Mouse (Mus musculus): ENCODE results near the gene Pycr2. TPM values are rescaled to one million over a fixed set of nuclear protein-coding genes. Genes with fewer than 3 reads are reported as not detected.
"Not testable (repeated sequence)": the region's sequence is repeated elsewhere in the genome, so short reads cannot be mapped to it uniquely, and the experiment has no call there.

Gene Pycr2
- polyA plus RNA-seq, 1 experiment from 2014 or later = 58.2 TPM

GRCm38 (mm10) chr1:180883731-180884130 lies 20.4 kb upstream of the Pycr2 start:
- Histone ChIP-seq H3K27ac (ENCODE audit: poor library complexity, severe bottlenecking) (no peak overlapping the region), H3K4me2 (no peak overlapping the region)

GRCm38 (mm10) chr1:180884484-180884883 lies 19.6 kb upstream of the Pycr2 start:
- WGBS = 59% methylated on average over 9 of the region's 9 CpGs
- Histone ChIP-seq H3K27me3 (replicated peaks) (peaks cover 12% of the 10 kb centered on the region), H3K27ac (ENCODE audit: poor library complexity, severe bottlenecking) (no peak overlapping the region), H3K4me2 (no peak overlapping the region), H3K36me3 (no peaks in the 10 kb centered on the region), H3K9ac (no peak overlapping the region), H3K9me3 (replicated peaks) (no peaks in the 10 kb centered on the region), H3K4me1 (replicated peaks) (peaks cover 27% of the 10 kb centered on the region), H3K4me3 (no peak overlapping the region)
- no peak for ATAC-seq (ENCODE audit: insufficient number of reproducible peaks, low FRiP score)

More at GRCm38 (mm10) chr1:180883731-180884130, 20.4 kb upstream of the Pycr2 start:
- Histone ChIP-seq H3K4me3 (no peak overlapping the region), H3K27me3 (replicated peaks) (peaks cover 12% of the 10 kb centered on the region), H3K4me1 (replicated peaks) (peaks cover 22% of the 10 kb centered on the region), H3K9ac (no peak overlapping the region), H3K36me3 (no peaks in the 10 kb centered on the region), H3K9me3 (replicated peaks) (no peaks in the 10 kb centered on the region)
- ATAC-seq (ENCODE audit: insufficient number of reproducible peaks, low FRiP score) = no peak
- WGBS = 18% methylated on average over 7 of the region's 7 CpGs

- H3K4me3 ChIP-seq = no peak overlapping the region
- peak overlapping the region; percentile 52 for H3K4me2 ChIP-seq
- H3K36me3 ChIP-seq = no peaks in the 10 kb centered on the region
- WGBS = 9% methylated on average over 13 of the region's 13 CpGs
- 0 out of 2 replicates have a peak overlapping the region, but pooled peaks have one; percentile 11 for H3K9ac ChIP-seq
- ATAC-seq (ENCODE audit: insufficient number of reproducible peaks, low FRiP score) = peak; percentile 60
- no peak overlapping the region for H3K27ac ChIP-seq (ENCODE audit: poor library complexity, severe bottlenecking)
- H3K9me3 ChIP-seq (replicated peaks) = no peaks in the 10 kb centered on the region
- peaks cover 34% of the 10 kb centered on the region for H3K4me1 ChIP-seq (replicated peaks)
- peaks cover 35% of the 10 kb centered on the region for H3K27me3 ChIP-seq (replicated peaks)
Measured at GRCm38 (mm10) chr1:180888556-180889042, 15.5 kb upstream of the Pycr2 start.

GRCm38 (mm10) chr1:180889172-180889571 lies 14.9 kb upstream of the Pycr2 start:
- ATAC-seq (ENCODE audit: insufficient number of reproducible peaks, low FRiP score) = no peak

GRCm38 (mm10) chr1:180889841-180890240 lies 14.3 kb upstream of the Pycr2 start:
- 39% methylated on average over 6 of the region's 6 CpGs for WGBS
- no peak overlapping the region for H3K27ac ChIP-seq (ENCODE audit: poor library complexity, severe bottlenecking)
- H3K36me3 ChIP-seq = no peaks in the 10 kb centered on the region
- no peaks in the 10 kb centered on the region for H3K9me3 ChIP-seq (replicated peaks)
- peaks cover 47% of the 10 kb centered on the region for H3K27me3 ChIP-seq (replicated peaks)
- peaks cover 31% of the 10 kb centered on the region for H3K4me1 ChIP-seq (replicated peaks)
- no peak overlapping the region for H3K4me2 ChIP-seq
- H3K4me3 ChIP-seq = no peak overlapping the region
- no peak overlapping the region for H3K9ac ChIP-seq
- ATAC-seq (ENCODE audit: insufficient number of reproducible peaks, low FRiP score) = no peak

More at GRCm38 (mm10) chr1:180889172-180889571, 14.9 kb upstream of the Pycr2 start:
- Histone ChIP-seq H3K9ac (0 out of 2 replicates have a peak overlapping the region, but pooled peaks have one; percentile 11), H3K27ac (ENCODE audit: poor library complexity, severe bottlenecking) (no peak overlapping the region), H3K9me3 (replicated peaks) (no peaks in the 10 kb centered on the region), H3K36me3 (no peaks in the 10 kb centered on the region), H3K4me2 (peak overlapping the region; percentile 52; the same call in 1 of the 2 replicates), H3K4me3 (no peak overlapping the region), H3K27me3 (replicated peaks) (peaks cover 41% of the 10 kb centered on the region), H3K4me1 (replicated peaks) (peaks cover 30% of the 10 kb centered on the region)
- 38% methylated on average over 7 of the region's 7 CpGs for WGBS

GRCm38 (mm10) chr1:180892808-180893207 lies 11.3 kb upstream of the Pycr2 start, which contains the start of gene Lefty2:
Gene Lefty2 (plus strand): TSS chr1:180893108.
- H3K27ac ChIP-seq (ENCODE audit: poor library complexity, severe bottlenecking) = no peak within 1 kb of the TSS
- no peak within 1 kb of the TSS for H3K4me3 ChIP-seq
- WGBS = 41% methylated on average over 10 of the region's 10 CpGs
- no peak for ATAC-seq (ENCODE audit: insufficient number of reproducible peaks, low FRiP score)
- peaks cover 55% of the 10 kb centered on the region for H3K27me3 ChIP-seq (replicated peaks)
- H3K9me3 ChIP-seq (replicated peaks) = no peaks in the 10 kb centered on the region
- H3K4me2 ChIP-seq = no peak within 1 kb of the TSS
- H3K36me3 ChIP-seq = no peaks in the 10 kb centered on the region
- peaks cover 31% of the 10 kb centered on the region for H3K4me1 ChIP-seq (replicated peaks)
- no peak within 1 kb of the TSS for H3K9ac ChIP-seq

- H3K27ac ChIP-seq (ENCODE audit: poor library complexity, severe bottlenecking); H3K9me3 ChIP-seq (replicated peaks); ATAC-seq (ENCODE audit: insufficient number of reproducible peaks, low FRiP score); H3K36me3 ChIP-seq: not testable (repeated sequence)
- 4% methylated on average over 51 of the region's 51 CpGs for whole genome bisulfite sequencing
- H3K27me3 ChIP-seq (replicated peaks) = peaks cover 55% of the 10 kb centered on the region
- 0 out of 2 replicates have a peak, but pooled peaks cover 18% of the 10 kb centered on the region for H3K4me1 ChIP-seq (replicated peaks)
- H3K9ac ChIP-seq = peak overlapping the region; percentile 40; the same call in 1 of the 2 replicates
- peak overlapping the region; percentile 61 for H3K4me2 ChIP-seq
- peak overlapping the region; percentile 26 for H3K4me3 ChIP-seq
Measured at GRCm38 (mm10) chr1:180894088-180894987, 9.8 kb upstream of the Pycr2 start.

- Histone ChIP-seq H3K4me1 (replicated peaks) (peaks cover 16% of the 10 kb centered on the region), H3K9me3 (replicated peaks) (no peaks in the 10 kb centered on the region), H3K27ac (ENCODE audit: poor library complexity, severe bottlenecking) (no peak overlapping the region), H3K4me2 (no peak overlapping the region), H3K9ac (no peak overlapping the region), H3K4me3 (no peak overlapping the region), H3K27me3 (replicated peaks) (0 out of 2 replicates have a peak, but pooled peaks cover 7% of the 10 kb centered on the region), H3K36me3 (peaks cover 6% of the 10 kb centered on the region)
- WGBS = under 1% methylated on average over 4 of the region's 4 CpGs
- no peak for ATAC-seq (ENCODE audit: insufficient number of reproducible peaks, low FRiP score)
Measured at GRCm38 (mm10) chr1:180901107-180901506, 3.0 kb upstream of the Pycr2 start.

GRCm38 (mm10) chr1:180902915-180903314 lies 1.2 kb upstream of the Pycr2 start:
- Histone ChIP-seq H3K4me3 (no peak overlapping the region), H3K4me1 (replicated peaks) (peaks cover 19% of the 10 kb centered on the region), H3K36me3 (peaks cover 23% of the 10 kb centered on the region), H3K9me3 (replicated peaks) (no peaks in the 10 kb centered on the region), H3K4me2 (no peak overlapping the region), H3K27me3 (replicated peaks) (no peaks in the 10 kb centered on the region), H3K9ac (no peak overlapping the region), H3K27ac (ENCODE audit: poor library complexity, severe bottlenecking) (no peak overlapping the region)
- peak; percentile 88 for ATAC-seq (ENCODE audit: insufficient number of reproducible peaks, low FRiP score)
- 26% methylated on average over 5 of the region's 5 CpGs for WGBS

GRCm38 (mm10) chr1:180903666-180904038 lies 441 bp upstream of the Pycr2 start:
- Histone ChIP-seq H3K36me3 (peaks cover 30% of the 10 kb centered on the region), H3K4me1 (replicated peaks) (peaks cover 19% of the 10 kb centered on the region), H3K9me3 (replicated peaks) (no peaks in the 10 kb centered on the region), H3K4me3 (peak overlapping the region; percentile 71), H3K9ac (peak overlapping the region; percentile 53; the same call in 1 of the 2 replicates), H3K27ac (ENCODE audit: poor library complexity, severe bottlenecking) (peak overlapping the region; percentile 61), H3K4me2 (peak overlapping the region; percentile 89), H3K27me3 (replicated peaks) (no peaks in the 10 kb centered on the region)
- ATAC-seq (ENCODE audit: insufficient number of reproducible peaks, low FRiP score) = no peak
- 37% methylated on average over 10 of the region's 10 CpGs for WGBS

GRCm38 (mm10) chr1:180904815-180905080 lies 655 bp downstream of the Pycr2 start:
- H3K27ac ChIP-seq (ENCODE audit: poor library complexity, severe bottlenecking) = peak overlapping the region; percentile 65
- under 1% methylated on average over 5 of the region's 5 CpGs for WGBS

More at GRCm38 (mm10) chr1:180904815-180905080, 655 bp downstream of the Pycr2 start:
- H3K9ac ChIP-seq = peak overlapping the region; percentile 80
- no peak for ATAC-seq (ENCODE audit: insufficient number of reproducible peaks, low FRiP score)
- H3K27me3 ChIP-seq (replicated peaks) = no peaks in the 10 kb centered on the region
- peak overlapping the region; percentile 71 for H3K4me3 ChIP-seq
- no peaks in the 10 kb centered on the region for H3K9me3 ChIP-seq (replicated peaks)
- peak overlapping the region; percentile 89 for H3K4me2 ChIP-seq
- H3K36me3 ChIP-seq = peaks cover 30% of the 10 kb centered on the region
- H3K4me1 ChIP-seq (replicated peaks) = peaks cover 19% of the 10 kb centered on the region

All from heart, embryonic 12.5 days (tissue).